In genomic region chr15:32542746-32543145, GRCm38 (mm10) we compare ENCODE assay signal across 25 mouse cellular contexts.
DNase-seq lines count a peak whose midpoint lies in the region; ATAC-seq and TF ChIP-seq lines count a peak whose summit lies in the region.
"Had no signal": no experiment of that assay in that cellular context is flagged by ENCODE, and none has a peak within 500 bp of the region (broad histone marks: within the 10 kb centered on the region; RNA-seq: fewer than 3 reads in every experiment).

No protein-coding gene starts in this region.

- no peak overlapping the region for H3K9ac ChIP-seq in kidney, postnatal 0 days (ENCODE audit: low read depth, low read length)
- H3K9ac ChIP-seq in midbrain, embryonic 16.5 days (ENCODE audit: low read depth, low read length), result no peak overlapping the region
- H3K9ac ChIP-seq: forebrain, embryonic 13.5 days; hindbrain, embryonic 13.5 days; intestine, embryonic 15.5 days had no signal

- 25% methylated on average over 1 of the region's 1 CpGs for WGBS in kidney, postnatal 0 days
- 85% methylated on average over 1 of the region's 1 CpGs for WGBS in midbrain, embryonic 16.5 days

- ATAC-seq in kidney, postnatal 0 days (replicated peaks; ENCODE audit: low FRiP score, low read depth), result no peak
- ATAC-seq in midbrain, embryonic 16.5 days, result no peak
- ATAC-seq: forebrain, embryonic 13.5 days; forebrain, embryonic 16.5 days; hindbrain, embryonic 16.5 days; intestine, embryonic 15.5 days; Patski had no signal

- no peak overlapping the region for H3K27ac ChIP-seq in kidney, postnatal 0 days
- no peak overlapping the region for H3K27ac ChIP-seq in midbrain, embryonic 16.5 days (ENCODE audit: low read length)
- H3K27ac ChIP-seq: forebrain, embryonic 10.5 days; forebrain, embryonic 13.5 days; hindbrain, embryonic 10.5 days; hindbrain, embryonic 13.5 days; intestine, embryonic 15.5 days had no signal

- H3K4me1 ChIP-seq in kidney, postnatal 0 days (replicated peaks; ENCODE audit: insufficient read depth, low read length), result 0 out of 2 replicates have a peak, but pooled peaks cover 6% of the 10 kb centered on the region
- H3K4me1 ChIP-seq in midbrain, embryonic 16.5 days (ENCODE audit: control insufficient read depth, insufficient read depth, low read length), result no peaks in the 10 kb centered on the region
- H3K4me1 ChIP-seq: hindbrain, embryonic 10.5 days; hindbrain, embryonic 13.5 days; intestine, embryonic 15.5 days had no signal

- H3K27me3 ChIP-seq in kidney, postnatal 0 days (ENCODE audit: insufficient read depth, low read length), result no peaks in the 10 kb centered on the region
- H3K27me3 ChIP-seq in midbrain, embryonic 16.5 days (ENCODE audit: control insufficient read depth, insufficient read depth, low read depth, low read length), result no peaks in the 10 kb centered on the region
- H3K27me3 ChIP-seq: CH12.LX; forebrain, embryonic 13.5 days; hindbrain, embryonic 13.5 days; intestine, embryonic 15.5 days; Patski had no signal

- H3K4me2 ChIP-seq in kidney, postnatal 0 days (ENCODE audit: low read length), result no peak overlapping the region
- H3K4me2 ChIP-seq in midbrain, embryonic 16.5 days (ENCODE audit: low read length), result no peak overlapping the region
- H3K4me2 ChIP-seq: forebrain, embryonic 13.5 days; heart, embryonic 11.5 days; hindbrain, embryonic 13.5 days; intestine, embryonic 15.5 days had no signal

- no peaks in the 10 kb centered on the region for H3K36me3 ChIP-seq in kidney, postnatal 0 days (ENCODE audit: insufficient read depth, low read length)
- H3K36me3 ChIP-seq in midbrain, embryonic 16.5 days (ENCODE audit: control insufficient read depth, insufficient read depth, low read length), result no peaks in the 10 kb centered on the region
- H3K36me3 ChIP-seq: forebrain, embryonic 10.5 days; G1E; hindbrain, embryonic 10.5 days; hindbrain, embryonic 13.5 days; intestine, embryonic 15.5 days had no signal

- no peak for TF ChIP-seq CTCF in kidney, postnatal 0 days (IDR thresholded peaks at IDR 0.05; ENCODE audit: low read depth)

- H3K4me3 ChIP-seq in kidney, postnatal 0 days (replicated peaks; ENCODE audit: low read depth, low read length), result no peak overlapping the region
- H3K4me3 ChIP-seq in midbrain, embryonic 16.5 days (ENCODE audit: low read depth, low read length), result no peak overlapping the region
- H3K4me3 ChIP-seq: forebrain, embryonic 10.5 days; forebrain, embryonic 13.5 days; hindbrain, embryonic 10.5 days; hindbrain, embryonic 13.5 days; intestine, embryonic 15.5 days had no signal

- peak; percentile 60 for DNase-seq in adrenal gland, adult 2 months
- DNase-seq in adrenal gland, adult 18-20 months (ENCODE audit: low spot score in 2 of 2), result no peak
- peak; percentile 38 for DNase-seq in kidney, postnatal 0 days (ENCODE audit: low spot score)
- no peak for DNase-seq in kidney, postnatal 10 days
- DNase-seq in mesoderm, embryonic 11.5 days (ENCODE audit: low read depth, low spot score), result peak; percentile 35
- DNase-seq: B cell, adult 2 months; cerebellum, adult 18-20 months; cerebellum, adult 9-10 months; cerebellum, postnatal 14 days; gastrocnemius, postnatal 10 days; heart, adult 11 months; heart, postnatal 36 days; kidney, adult 11 months had no signal

- H3K9me3 ChIP-seq in kidney, postnatal 0 days (replicated peaks; ENCODE audit: low read length), result no peaks in the 10 kb centered on the region
- H3K9me3 ChIP-seq in midbrain, embryonic 16.5 days (replicated peaks; ENCODE audit: control insufficient read depth, low read length, poor library complexity, severe bottlenecking), result no peaks in the 10 kb centered on the region
- H3K9me3 ChIP-seq: forebrain, embryonic 10.5 days; forebrain, embryonic 13.5 days; G1E; hindbrain, embryonic 10.5 days; hindbrain, embryonic 13.5 days; intestine, embryonic 15.5 days had no signal

Comparison
In these comparisons a context has a peak if more than half of its experiments do, and no peak if none do; other contexts are left out.
1. DNase-seq: peak in adrenal gland, adult 2 months (single experiment), kidney, postnatal 0 days (single experiment) and mesoderm, embryonic 11.5 days (single experiment); none in adrenal gland, adult 18-20 months (0 of 2) and kidney, postnatal 10 days (single experiment).